Mouse (Mus musculus) cerebellum, adult 2 months (tissue): ENCODE results near the gene Jtb. TPM values are rescaled to one million over a fixed set of nuclear protein-coding genes. Genes with fewer than 3 reads are reported as not detected.

Experiments
- DNase-seq, 2 experiments: peaks; one replicate each; pipeline ENCODE4 v3.0.0; 2021
- H3K27ac ChIP-seq: fragments of 200-500 bp; 2 replicates; pipeline ENCODE4 v1.5.1; 2012; ENCODE audit warnings: low read length, control low read depth, inconsistent platforms; ENCODE audit not compliant: insufficient read depth
- H3K27me3 ChIP-seq: fragments of 200-500 bp; 2 replicates; pipeline ENCODE4 v1.6.1; 2012; ENCODE audit warnings: inconsistent platforms, mild to moderate bottlenecking, low read length, moderate library complexity; ENCODE audit not compliant: control insufficient read depth, insufficient read depth
- H3K4me1 ChIP-seq: fragments of 200-500 bp; 2 replicates; pipeline ENCODE4 v1.6.1; 2011; ENCODE audit warnings: low read length; ENCODE audit not compliant: control insufficient read depth, insufficient read depth
- H3K4me3 ChIP-seq: fragments of 200-500 bp; replicated peaks from 2 replicates; pipeline ENCODE3; 2011; ENCODE audit warnings: mild to moderate bottlenecking, low read depth, low read length, control low read depth; ENCODE audit not compliant: insufficient read depth
- CTCF ChIP-seq: fragments of 200-500 bp; IDR thresholded peaks from 2 replicates; pipeline ENCODE4 v1.5.1; 2011; ENCODE audit warnings: low read depth, mild to moderate bottlenecking, control low read depth, low read length, moderate library complexity, borderline replicate concordance; ENCODE audit not compliant: insufficient read depth
- POLR2A ChIP-seq: fragments of 200-500 bp; IDR thresholded peaks from 2 replicates; pipeline ENCODE4 v1.6.1; 2011; ENCODE audit warnings: low read length, control low read depth, borderline replicate concordance; ENCODE audit not compliant: insufficient read depth
- WGBS: fragments of 180-500 bp; shearing (Covaris S2); methylation state at CpG from one replicate; pipeline ENCODE4 v1.1.7; 2018; 5-methylcytosine and 5-hydroxymethylcytosine counted together
- polyA plus RNA-seq: library from polyadenylated mRNA; depleted of rRNA; stranded (reverse); fragments of >200 nt; gene quantifications from 2 replicates; pipeline ENCODE4 v1.2.3, GENCODE M21; 2012

Jtb gene
- polyA plus RNA-seq, 1 experiment: 69.1 TPM

DNA sequence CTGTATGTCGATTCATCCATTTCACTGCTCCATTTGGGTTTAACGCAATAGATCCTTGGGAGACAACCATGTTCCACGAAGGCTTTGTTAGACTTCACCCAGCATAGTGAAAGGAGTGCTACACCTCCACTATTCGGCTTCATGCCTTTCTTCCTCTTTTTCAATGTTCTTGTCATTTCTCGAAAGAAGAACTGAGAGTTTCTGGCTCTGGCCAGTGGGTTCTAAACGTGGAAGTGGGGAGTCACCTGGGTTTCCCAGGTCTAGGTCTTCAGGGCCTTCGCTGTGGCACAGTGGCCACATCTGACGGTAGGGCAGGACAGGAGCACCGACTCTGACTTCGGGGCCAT lies 33.3 kb downstream of the Jtb start:
- no peak for DNase-seq
- WGBS: 21% methylated on average over 10 of the region's 10 CpGs
- Histone ChIP-seq H3K27ac (peak overlapping the region; percentile 69), H3K4me1 (peaks cover 27% of the 10 kb centered on the region), H3K27me3 (no peaks in the 10 kb centered on the region), H3K4me3 (peak overlapping the region; percentile 95)
- TF ChIP-seq CTCF (no peak), POLR2A (no peak)

DNA sequence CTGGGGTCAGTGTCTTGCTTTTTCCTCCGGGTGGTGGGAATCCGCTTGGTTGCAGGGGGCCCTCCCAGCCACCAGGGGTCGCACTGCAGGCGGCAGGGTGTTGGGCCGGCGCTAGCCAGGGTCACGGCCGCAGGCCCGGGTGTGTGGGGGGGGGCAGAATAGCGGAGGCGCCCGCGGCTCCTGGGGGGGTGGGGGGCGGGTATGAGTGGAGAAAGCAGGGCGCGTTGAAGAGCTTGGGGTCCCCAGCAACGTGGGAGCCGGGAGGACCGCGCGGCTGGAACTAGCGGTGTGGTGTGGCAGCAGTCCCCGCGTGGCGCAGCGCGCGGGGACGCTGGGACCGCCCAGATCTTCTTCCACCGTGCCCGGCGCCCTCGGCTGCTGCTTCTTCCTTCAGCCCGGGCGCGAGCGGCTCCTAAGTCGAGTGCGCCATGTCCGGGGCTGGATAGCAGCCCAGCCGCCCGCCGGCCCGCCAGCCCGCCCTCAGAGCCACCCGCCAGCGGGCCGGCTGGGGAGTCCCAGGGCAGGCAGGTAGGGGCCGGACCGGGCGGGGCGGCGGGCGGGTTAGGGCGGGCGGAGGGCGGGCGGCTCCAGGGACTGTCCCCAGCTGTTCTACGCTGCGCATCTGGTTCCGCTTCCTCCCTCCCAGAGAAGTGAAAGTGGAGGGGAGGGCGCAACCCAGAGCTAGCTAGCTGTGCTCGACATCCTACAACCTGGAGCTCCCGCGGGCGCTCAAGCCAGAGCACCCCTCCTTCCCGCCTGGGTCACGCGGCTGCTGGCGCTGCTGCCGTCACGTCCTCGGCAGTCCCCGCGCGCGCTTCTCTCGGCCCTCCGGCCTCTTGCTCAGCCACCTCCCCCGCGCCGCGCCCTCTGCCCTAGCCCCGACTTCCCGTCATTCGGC lies 33.9 kb downstream of the Jtb start, which contains the start of gene Dennd4b:
Dennd4b (plus strand) TSS at position 152 of the 898 bp plus-strand sequence.
- under 1% methylated on average over 82 of the region's 87 CpGs for WGBS
- H3K4me1 ChIP-seq: peaks cover 20% of the 10 kb centered on the region
- H3K4me3 ChIP-seq: peak within 1 kb of the TSS; percentile 95
- no peaks in the 10 kb centered on the region for H3K27me3 ChIP-seq
- peak within 1 kb of the TSS; percentile 100 for H3K27ac ChIP-seq
- peak; percentile 91 to 96 for DNase-seq
- TF ChIP-seq POLR2A: peak; percentile 80
- TF ChIP-seq CTCF: peak; percentile 83

DNA sequence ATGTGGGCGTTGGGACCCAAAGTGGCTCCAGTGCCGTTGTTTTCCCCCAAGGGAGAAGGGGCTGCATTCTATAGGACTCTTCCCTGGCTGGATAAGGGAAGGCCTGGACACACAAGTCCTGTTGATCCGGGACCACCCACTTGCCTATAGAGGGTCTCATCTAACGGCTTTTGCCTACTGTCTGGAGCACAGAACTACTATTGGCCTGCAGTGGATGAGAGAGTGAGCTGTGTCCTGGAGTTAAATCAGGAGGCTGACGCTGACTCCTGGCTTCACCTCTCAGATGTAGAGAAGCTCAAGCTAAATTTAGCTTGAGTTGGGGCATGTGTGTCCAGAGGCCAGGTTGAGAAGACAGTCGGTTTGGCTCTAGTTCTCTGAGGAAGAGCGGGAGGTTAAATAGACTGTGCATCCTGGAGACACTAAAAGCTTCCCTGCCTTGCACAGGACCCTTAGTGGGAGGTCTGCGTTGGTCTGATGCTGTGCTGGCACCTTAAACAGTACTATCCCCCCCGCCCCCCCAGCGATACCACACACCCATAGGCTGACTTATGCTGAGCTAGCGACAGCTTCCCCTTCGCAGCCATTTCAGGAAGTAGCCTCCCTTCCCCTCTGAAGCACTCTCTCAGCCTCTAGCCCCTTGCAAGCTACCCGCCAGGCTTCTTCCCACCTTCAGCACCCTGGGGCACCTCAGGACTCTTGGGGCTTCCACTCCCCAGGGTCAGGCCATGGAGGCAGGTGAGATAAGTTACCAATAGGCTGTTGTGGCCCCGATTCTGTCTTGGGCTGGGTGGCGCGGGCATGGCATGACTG lies 34.7 kb downstream of the Jtb start:
- peak; percentile 54 to 82 for DNase-seq
- Histone ChIP-seq H3K27ac (peak overlapping the region; percentile 100), H3K27me3 (no peaks in the 10 kb centered on the region), H3K4me1 (peaks cover 13% of the 10 kb centered on the region), H3K4me3 (peak overlapping the region; percentile 95)
- no peak for TF ChIP-seq CTCF
- TF ChIP-seq POLR2A: peak; percentile 21; the same call in 1 of the 2 replicates
- WGBS: 18% methylated on average over 16 of the region's 16 CpGs

DNA sequence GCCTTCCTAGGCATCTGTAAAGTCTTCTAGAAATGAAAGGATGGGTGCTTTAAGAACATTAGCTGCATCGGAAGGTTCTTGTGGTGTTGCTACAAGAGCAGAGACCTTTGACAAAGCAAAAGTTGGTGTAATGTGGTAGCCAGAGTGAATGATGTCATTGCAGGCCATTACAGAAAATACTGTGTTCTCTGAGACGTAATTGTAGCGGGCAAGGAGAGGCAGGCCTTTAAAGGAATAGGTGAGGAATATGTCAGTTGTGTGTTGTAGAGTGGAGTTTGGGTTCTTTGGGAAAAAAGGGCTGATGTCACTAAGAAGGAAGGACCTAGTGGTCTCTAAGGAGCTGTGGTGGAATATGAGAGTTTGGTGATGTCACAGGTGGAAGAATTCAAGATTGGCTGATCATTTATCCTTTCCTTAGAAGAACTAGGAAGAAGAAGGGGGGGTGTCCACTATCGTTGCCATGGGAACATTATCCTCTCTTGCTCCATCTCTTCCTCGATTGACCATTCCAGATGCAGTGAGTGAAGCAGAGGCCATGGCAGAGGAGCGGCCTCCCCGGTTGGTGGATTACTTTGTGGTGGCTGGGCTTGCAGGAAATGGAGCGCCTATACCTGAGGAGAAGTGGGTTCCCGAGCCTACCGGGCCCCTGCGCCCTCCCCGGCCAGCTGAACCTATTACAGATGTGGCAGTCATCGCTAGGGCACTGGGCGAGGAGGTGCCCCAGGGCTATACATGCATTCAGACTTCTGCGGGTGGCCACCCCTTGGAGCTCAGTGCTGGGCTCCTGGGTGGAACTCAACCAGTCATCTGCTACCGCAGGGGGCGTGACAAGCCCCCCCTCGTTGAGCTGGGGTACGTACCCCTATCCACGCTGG lies 35.7 kb downstream of the Jtb start:
- TF ChIP-seq POLR2A (no peak), CTCF (no peak)
- Histone ChIP-seq H3K4me3 (no peak overlapping the region), H3K27ac (no peak overlapping the region), H3K4me1 (peaks cover 15% of the 10 kb centered on the region), H3K27me3 (no peaks in the 10 kb centered on the region)
- no peak for DNase-seq
- 91% methylated on average over 20 of the region's 20 CpGs for WGBS

DNA sequence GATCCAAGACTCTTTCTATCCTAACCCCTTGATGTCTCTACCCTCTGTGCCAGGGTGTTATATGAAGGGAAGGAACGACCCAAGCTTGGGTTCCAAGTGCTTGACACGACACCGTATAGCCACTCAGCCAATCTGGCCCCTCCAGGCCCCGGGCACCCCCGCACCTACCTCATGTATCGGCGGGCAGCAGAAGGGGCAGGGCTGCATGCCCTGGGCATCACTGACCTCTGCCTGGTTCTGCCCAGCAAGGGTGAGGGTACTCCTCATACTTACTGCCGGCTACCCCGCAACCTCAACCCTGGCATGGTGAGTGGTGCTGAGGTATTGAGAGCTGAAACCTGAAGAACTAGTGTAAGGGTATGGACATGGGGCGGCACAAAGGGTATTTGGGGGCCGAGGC lies 36.8 kb downstream of the Jtb start:
- Histone ChIP-seq H3K27me3 (no peaks in the 10 kb centered on the region), H3K4me3 (no peak overlapping the region), H3K27ac (no peak overlapping the region), H3K4me1 (peaks cover 22% of the 10 kb centered on the region)
- no peak for DNase-seq
- TF ChIP-seq POLR2A (no peak), CTCF (no peak)
- 94% methylated on average over 11 of the region's 11 CpGs for WGBS

DNA sequence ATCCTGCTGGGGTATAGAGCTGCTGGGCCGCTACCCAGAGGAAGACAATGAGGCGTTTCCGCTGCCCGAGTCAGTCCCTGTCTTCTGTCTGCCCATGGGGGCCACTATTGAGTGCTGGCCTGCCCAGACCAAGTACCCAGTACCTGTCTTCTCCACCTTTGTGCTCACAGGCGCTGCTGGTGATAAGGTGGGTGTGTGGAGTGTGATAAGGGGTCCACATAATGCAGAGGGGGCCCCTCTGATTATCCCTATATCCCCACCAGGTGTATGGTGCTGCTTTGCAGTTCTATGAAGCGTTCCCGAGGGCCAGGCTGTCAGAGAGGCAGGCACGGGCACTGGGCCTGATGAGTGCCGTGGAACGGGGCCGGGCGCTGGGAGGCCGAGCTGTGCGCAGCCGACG lies 37.6 kb downstream of the Jtb start:
- peak in 1 of 2 experiments; percentile 14 for DNase-seq
- no peak for TF ChIP-seq POLR2A
- TF ChIP-seq CTCF: no peak
- no peak overlapping the region for H3K27ac ChIP-seq
- H3K27me3 ChIP-seq: no peaks in the 10 kb centered on the region
- WGBS: 86% methylated on average over 16 of the region's 16 CpGs
- H3K4me1 ChIP-seq: peaks cover 22% of the 10 kb centered on the region
- no peak overlapping the region for H3K4me3 ChIP-seq

DNA sequence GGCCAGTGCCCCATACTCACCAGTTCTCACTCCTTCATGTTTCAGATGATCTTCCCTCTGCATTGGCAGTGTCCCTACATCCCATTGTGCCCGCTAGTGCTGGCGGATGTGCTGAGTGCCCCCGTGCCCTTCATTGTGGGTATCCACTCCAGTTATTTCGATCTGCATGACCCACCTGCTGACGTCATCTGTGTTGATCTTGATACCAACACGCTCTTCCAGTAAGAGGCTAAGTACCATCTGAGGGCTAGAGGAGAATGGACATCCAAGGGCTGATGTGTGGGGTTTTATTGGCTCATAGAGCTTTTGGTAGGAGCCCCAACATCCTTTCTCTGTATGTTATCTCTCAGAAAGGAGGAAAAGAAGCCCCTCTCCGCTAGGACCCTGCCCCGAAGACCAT lies 39.4 kb downstream of the Jtb start:
- peaks cover 28% of the 10 kb centered on the region for H3K4me1 ChIP-seq
- TF ChIP-seq POLR2A (no peak), CTCF (no peak)
- H3K27ac ChIP-seq: no peak overlapping the region
- H3K27me3 ChIP-seq: no peaks in the 10 kb centered on the region
- DNase-seq: peak in 1 of 2 experiments; percentile 5
- H3K4me3 ChIP-seq: no peak overlapping the region
- WGBS: 91% methylated on average over 8 of the region's 8 CpGs
